Mouse (Mus musculus): ENCODE results near the gene Pcbp4. TPM values are rescaled to one million over a fixed set of nuclear protein-coding genes. Genes with fewer than 3 reads are reported as not detected.

Pcbp4 gene
- polyA plus RNA-seq, 1 experiment from 2014 or later: 248 TPM

DNA sequence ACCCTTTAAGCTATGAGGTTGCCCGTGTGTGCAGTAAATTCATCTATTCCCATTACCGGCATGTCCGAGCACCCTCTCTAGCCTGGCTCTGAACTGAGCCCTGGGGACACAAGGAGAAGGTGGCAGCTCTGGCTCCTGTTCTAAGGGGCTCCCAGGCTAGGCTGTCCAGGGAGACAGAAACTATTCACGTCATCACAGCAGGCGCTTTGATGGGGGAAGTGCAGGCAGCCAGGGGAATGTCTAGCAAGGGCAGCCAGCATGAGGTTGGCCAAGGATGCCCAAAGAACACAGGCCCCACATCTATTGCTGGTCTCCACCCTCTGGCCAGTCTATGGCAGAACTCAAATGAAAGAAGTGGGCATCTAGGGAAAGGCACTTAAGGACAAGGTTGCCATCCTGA is 4.8 kb downstream of the Pcbp4 start:
- Histone ChIP-seq H3K4me2 (peak overlapping the region; percentile 100), H3K4me3 (peak overlapping the region; percentile 79), H3K27ac (peak overlapping the region; percentile 97), H3K9ac (peak overlapping the region; percentile 94), H3K9me3 (no peaks in the 10 kb centered on the region), H3K27me3 (no peaks in the 10 kb centered on the region), H3K36me3 (peaks cover 37% of the 10 kb centered on the region), H3K4me1 (replicated peaks) (peaks cover 69% of the 10 kb centered on the region)
- 41% methylated on average over 5 of the region's 5 CpGs for WGBS
- ATAC-seq (ENCODE audit: low FRiP score): no peak

DNA sequence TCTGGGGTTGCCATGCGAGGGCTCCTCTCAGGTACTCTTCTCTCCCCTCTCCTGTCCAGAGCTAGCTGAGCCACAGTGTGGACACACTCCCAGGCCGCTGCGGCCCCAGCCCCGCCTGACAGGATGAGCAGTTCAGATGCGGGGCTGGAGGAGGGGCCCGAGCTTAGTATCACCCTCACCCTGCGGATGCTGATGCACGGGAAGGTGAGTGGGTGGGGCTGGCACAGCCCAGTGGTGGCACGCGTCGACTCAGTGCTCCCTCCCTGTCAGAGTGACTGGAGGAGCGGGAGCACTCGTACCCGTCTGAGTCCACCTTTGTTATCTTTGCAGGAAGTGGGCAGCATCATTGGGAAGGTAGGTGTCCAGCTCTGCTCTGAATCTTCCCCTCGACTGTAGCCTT is 6.9 kb downstream of the Pcbp4 start:
- Histone ChIP-seq H3K4me2 (no peak overlapping the region), H3K27me3 (no peaks in the 10 kb centered on the region), H3K9me3 (no peaks in the 10 kb centered on the region), H3K4me3 (no peak overlapping the region), H3K27ac (no peak overlapping the region), H3K36me3 (peaks cover 55% of the 10 kb centered on the region), H3K4me1 (replicated peaks) (peaks cover 74% of the 10 kb centered on the region), H3K9ac (peak overlapping the region; percentile 46)
- ATAC-seq (ENCODE audit: low FRiP score): no peak
- WGBS: 81% methylated on average over 15 of the region's 15 CpGs

DNA sequence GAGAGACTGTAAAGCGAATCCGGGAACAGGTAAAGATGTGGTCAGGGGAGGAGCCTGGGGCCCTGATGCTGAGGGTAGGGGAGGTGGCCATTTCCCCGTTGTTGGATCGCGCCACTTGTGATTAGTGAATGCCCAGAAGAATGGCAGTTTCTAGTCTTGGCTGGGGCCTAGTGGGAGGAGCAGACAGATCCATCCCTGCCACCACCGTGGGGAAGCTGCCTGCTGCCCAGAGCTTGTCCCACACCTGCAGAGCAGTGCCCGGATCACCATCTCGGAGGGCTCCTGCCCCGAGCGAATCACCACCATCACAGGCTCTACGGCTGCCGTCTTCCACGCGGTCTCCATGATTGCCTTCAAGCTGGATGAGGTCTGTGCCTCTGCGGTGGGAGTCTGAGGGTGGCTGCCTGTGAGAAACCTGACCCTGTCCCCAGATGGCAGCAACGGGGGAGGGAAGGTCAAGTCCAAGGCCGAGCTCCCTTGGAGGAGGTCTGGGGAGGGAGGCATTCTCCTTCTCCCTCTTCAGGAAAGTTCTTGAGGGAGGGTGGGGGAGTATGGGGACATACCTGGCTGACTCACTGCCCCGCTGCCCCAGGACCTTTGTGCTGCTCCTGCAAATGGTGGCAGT is 7.4 kb downstream of the Pcbp4 start:
- Histone ChIP-seq H3K4me1 (replicated peaks) (peaks cover 74% of the 10 kb centered on the region), H3K36me3 (peaks cover 55% of the 10 kb centered on the region), H3K27ac (no peak overlapping the region), H3K9me3 (no peaks in the 10 kb centered on the region), H3K27me3 (no peaks in the 10 kb centered on the region), H3K4me2 (no peak overlapping the region), H3K4me3 (no peak overlapping the region), H3K9ac (peak overlapping the region; percentile 46; the same call in 1 of the 2 replicates)
- WGBS: 76% methylated on average over 18 of the region's 18 CpGs
- ATAC-seq (ENCODE audit: low FRiP score): no peak

DNA sequence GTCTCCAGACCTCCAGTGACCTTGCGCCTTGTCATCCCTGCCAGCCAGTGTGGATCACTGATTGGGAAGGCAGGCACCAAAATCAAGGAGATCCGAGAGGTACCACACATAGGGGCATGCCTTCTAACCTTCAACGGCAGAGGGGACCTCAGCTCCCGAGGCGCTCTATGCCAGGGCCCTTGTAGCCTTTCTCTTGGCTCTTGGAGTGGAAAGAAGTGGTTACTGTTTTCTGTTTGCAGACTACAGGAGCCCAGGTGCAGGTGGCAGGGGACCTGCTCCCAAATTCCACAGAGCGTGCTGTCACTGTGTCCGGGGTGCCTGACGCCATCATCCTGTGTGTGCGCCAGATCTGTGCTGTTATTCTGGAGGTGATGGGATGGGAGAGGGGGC is 7.9 kb downstream of the Pcbp4 start:
- 94% methylated on average over 9 of the region's 9 CpGs for WGBS
- no peak for ATAC-seq (ENCODE audit: low FRiP score)

DNA sequence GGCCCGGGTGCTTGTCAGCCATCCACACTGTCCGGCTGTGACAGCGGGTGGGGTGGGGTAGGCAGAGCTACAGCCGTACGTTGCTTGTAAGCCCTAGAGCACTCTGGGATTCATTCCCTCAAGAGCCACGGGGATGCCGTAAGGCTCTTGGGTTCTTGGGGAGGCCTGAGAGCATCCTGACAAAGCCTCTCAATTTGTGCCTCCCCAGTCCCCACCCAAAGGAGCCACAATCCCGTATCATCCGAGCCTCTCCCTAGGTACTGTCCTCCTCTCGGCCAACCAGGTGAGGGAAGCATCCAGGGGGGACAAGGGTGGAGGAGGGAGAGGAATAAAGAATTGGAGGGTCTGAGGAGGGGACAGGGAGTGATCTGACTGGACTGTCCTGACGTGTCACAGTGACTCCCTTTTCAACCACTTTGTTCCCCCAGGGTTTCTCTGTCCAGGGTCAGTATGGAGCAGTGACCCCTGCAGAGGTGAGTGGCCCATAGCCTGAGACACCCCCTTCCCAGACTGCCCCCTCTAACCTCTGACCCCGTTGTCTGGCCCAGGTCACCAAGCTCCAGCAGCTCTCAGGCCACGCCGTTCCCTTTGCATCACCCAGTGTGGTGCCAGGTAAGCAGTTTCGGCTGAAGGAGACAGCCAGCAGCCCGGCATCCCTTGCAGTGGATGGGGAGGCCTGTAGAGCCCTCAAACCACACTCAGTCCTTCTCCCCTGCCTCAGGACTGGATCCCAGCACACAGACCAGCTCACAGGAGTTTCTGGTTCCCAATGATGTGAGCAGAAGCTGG is 8.7 kb downstream of the Pcbp4 start:
- WGBS: 84% methylated on average over 16 of the region's 16 CpGs
- H3K27me3 ChIP-seq: no peaks in the 10 kb centered on the region
- ATAC-seq (ENCODE audit: low FRiP score): no peak
- H3K9me3 ChIP-seq: no peaks in the 10 kb centered on the region
- H3K36me3 ChIP-seq: peaks cover 55% of the 10 kb centered on the region
- H3K4me2 ChIP-seq: no peak overlapping the region
- no peak overlapping the region for H3K4me3 ChIP-seq
- H3K4me1 ChIP-seq (replicated peaks): peaks cover 69% of the 10 kb centered on the region
- no peak overlapping the region for H3K27ac ChIP-seq
- H3K9ac ChIP-seq: no peak overlapping the region

More for the DNA sequence above, 7.9 kb downstream of the Pcbp4 start:
- Histone ChIP-seq H3K27ac (no peak overlapping the region), H3K4me2 (no peak overlapping the region), H3K9ac (no peak overlapping the region), H3K9me3 (no peaks in the 10 kb centered on the region), H3K4me3 (no peak overlapping the region), H3K36me3 (peaks cover 55% of the 10 kb centered on the region), H3K27me3 (no peaks in the 10 kb centered on the region), H3K4me1 (replicated peaks) (peaks cover 74% of the 10 kb centered on the region)

DNA sequence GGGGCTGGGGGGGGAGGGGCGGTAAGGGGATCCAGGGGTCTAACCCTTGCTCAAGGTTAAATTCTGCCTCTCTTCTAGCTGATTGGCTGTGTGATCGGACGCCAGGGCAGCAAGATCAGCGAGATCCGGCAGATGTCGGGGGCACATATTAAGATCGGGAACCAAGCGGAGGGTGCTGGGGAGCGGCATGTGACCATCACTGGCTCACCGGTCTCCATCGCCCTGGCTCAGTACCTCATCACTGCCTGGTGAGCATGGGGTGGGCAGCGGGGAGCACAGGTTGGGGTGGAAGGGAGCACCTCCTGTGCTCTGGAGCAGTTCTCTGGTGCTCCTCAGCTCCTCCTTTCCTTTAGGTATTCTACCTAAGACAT is 9.3 kb downstream of the Pcbp4 start:
- Histone ChIP-seq H3K9me3 (no peaks in the 10 kb centered on the region), H3K36me3 (peaks cover 53% of the 10 kb centered on the region), H3K27me3 (no peaks in the 10 kb centered on the region), H3K9ac (no peak overlapping the region), H3K27ac (no peak overlapping the region), H3K4me3 (no peak overlapping the region), H3K4me2 (no peak overlapping the region), H3K4me1 (replicated peaks) (peaks cover 63% of the 10 kb centered on the region)
- ATAC-seq (ENCODE audit: low FRiP score): no peak
- 95% methylated on average over 12 of the region's 12 CpGs for WGBS

DNA sequence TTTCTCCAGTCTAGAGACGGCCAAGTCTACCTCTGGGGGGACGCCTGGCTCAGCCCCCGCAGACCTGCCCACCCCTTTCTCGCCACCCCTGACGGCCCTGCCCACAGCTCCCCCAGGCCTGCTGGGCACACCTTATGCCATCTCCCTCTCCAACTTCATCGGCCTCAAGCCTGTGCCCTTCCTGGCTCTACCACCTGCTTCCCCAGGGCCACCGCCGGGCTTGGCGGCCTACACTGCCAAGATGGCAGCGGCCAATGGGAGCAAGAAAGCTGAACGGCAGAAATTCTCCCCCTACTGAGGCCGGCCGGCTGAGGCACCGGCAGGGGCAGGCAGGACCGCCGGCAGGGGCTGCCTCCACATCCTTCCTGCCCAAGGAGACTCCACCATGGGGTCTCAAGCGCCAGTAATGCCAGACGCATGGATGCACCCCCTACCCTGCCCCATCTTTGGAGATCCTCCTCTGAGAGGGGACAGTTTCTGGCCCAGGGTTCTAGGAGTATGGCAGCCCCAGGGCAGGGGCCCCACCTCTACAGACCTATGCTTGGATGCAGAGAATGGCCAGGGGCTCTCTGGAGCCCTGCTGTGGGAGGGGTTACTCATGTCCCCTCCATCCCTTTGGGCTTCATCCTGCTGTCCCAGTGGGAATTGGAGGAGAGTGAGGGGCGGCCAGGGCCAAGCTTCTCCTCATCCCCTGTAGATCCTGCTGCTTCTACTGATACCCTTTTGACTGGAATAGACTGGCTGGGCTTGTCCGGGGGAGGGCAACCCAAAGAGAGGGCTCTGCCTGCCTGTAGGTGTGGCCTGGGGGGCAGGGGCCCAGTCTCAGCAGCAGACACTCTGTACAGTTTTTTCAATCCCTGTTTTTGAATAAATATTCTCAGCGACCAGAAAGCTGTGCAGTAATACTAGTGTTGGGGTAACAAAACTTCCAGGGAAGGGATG is 10.3 kb downstream of the Pcbp4 start:
- Histone ChIP-seq H3K9me3 (no peaks in the 10 kb centered on the region), H3K27me3 (no peaks in the 10 kb centered on the region), H3K4me3 (no peak overlapping the region), H3K4me1 (replicated peaks) (peaks cover 53% of the 10 kb centered on the region), H3K4me2 (no peak overlapping the region), H3K9ac (no peak overlapping the region), H3K27ac (no peak overlapping the region), H3K36me3 (peaks cover 47% of the 10 kb centered on the region)
- ATAC-seq (ENCODE audit: low FRiP score): no peak
- 77% methylated on average over 21 of the region's 21 CpGs for WGBS

DNA sequence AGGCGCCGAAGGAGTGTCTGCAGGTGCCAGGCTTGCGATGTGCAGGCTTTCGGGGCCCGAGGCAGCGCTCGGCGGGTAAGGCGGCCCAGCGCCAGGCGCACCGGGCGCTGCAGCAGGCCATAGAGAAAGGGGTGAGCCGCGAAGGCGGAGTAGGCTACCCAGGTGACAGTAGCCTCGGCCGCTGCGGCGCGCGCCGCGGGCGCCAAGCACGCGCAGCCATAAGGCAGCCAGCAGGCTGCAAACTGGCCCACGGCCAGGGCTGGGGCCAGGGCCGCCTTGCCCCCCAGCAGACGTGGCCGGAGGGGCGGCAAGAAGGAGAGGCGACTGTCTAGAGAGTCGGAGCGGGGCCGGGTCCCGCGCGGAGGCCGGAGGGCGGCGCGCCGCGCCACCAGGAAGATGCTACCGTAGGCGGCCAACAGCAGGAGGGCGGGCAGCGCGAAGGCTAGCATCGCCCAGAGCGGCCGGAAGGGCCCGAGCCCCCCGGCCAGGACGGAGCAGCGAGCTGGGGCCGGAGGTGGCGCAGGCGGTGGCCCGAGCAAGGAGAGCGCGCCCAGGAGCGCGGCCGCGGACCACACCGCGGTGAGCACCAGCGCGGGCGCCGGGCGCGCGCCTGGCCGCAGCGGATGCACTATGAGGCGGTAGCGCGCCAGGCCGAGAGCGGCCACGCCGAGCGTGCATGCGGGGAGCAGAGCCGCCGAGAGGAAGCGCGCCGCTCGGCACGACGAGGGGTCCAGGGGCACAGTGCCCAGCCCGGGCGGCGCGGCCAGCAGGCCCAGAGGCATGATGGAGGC is 11.9 kb downstream of the Pcbp4 start:
- peak; percentile 80 for ATAC-seq (ENCODE audit: low FRiP score)
- Histone ChIP-seq H3K27me3 (no peaks in the 10 kb centered on the region), H3K9ac (peak overlapping the region; percentile 82), H3K36me3 (peaks cover 45% of the 10 kb centered on the region), H3K27ac (peak overlapping the region; percentile 88), H3K9me3 (no peaks in the 10 kb centered on the region), H3K4me3 (peak overlapping the region; percentile 51), H3K4me2 (peak overlapping the region; percentile 89), H3K4me1 (replicated peaks) (peaks cover 37% of the 10 kb centered on the region)
- 2% methylated on average over 88 of the region's 99 CpGs for WGBS

DNA sequence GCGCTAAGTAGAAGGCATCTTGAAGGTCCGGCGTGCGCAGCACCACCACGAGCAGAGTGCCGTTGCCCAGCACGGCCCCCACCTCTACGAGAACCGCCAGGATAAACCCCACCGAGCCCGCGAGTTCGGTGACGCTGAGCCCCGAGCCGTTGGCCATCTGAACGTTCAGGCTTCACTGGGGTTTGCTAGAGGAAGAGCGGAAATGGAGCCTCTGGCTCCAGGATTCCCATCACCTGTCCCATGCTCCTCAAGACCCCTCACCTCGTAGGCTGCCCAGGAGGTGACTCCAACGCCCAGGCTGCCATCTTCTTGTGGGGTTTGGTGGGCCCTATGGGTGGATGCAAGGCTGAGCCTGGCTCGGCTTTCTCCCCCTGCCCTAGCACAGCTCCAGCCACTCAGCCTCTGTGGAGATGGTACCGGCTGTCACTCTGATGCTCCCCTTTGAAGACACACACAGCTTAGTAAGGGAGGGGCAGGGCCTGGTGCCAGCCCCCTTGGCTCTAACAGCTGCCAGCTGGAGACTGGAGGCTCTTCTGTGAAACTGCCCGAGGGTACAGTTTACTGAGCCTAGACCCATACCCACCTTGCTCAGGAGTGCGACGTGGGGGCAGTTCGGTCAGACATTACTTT is 12.6 kb downstream of the Pcbp4 start, which contains the start of gene Gpr62:
Gene Gpr62 (minus strand): TSS at position 368 of the 630 bp plus-strand sequence.
- H3K36me3 ChIP-seq: peaks cover 38% of the 10 kb centered on the region
- H3K27ac ChIP-seq: peak within 1 kb of the TSS; percentile 88
- H3K4me3 ChIP-seq: peak within 1 kb of the TSS; percentile 51
- H3K4me1 ChIP-seq (replicated peaks): peaks cover 30% of the 10 kb centered on the region
- peak within 1 kb of the TSS; percentile 89 for H3K4me2 ChIP-seq
- H3K9me3 ChIP-seq: no peaks in the 10 kb centered on the region
- 25% methylated on average over 26 of the region's 26 CpGs for WGBS
- H3K9ac ChIP-seq: peak within 1 kb of the TSS; percentile 82
- H3K27me3 ChIP-seq: no peaks in the 10 kb centered on the region
- ATAC-seq (ENCODE audit: low FRiP score): peak; percentile 50

DNA sequence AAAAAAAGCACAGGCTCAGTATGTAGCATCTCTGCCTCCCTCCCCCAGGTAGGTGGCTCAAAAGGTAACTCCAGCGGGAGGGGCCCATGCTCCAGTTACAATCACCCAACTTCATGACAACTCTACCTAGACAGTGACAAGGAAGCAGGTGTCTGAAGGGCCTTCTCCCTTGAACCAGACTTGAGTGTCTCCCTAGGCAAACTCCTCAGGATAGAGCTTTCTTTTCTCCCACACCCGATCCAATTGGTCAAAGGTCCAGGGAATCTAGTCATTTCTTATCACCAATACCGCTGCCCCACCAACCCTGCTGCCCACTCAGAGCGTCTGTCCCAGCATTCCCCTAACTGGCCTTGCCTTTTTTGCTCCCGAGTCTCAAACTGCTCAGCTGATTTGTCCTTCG is 13.6 kb downstream of the Pcbp4 start:
- WGBS: 89% methylated on average over 6 of the region's 6 CpGs
- Histone ChIP-seq H3K27ac (no peak overlapping the region), H3K9me3 (no peaks in the 10 kb centered on the region), H3K4me1 (replicated peaks) (peaks cover 33% of the 10 kb centered on the region), H3K4me3 (no peak overlapping the region), H3K9ac (no peak overlapping the region), H3K4me2 (no peak overlapping the region), H3K27me3 (no peaks in the 10 kb centered on the region), H3K36me3 (peaks cover 28% of the 10 kb centered on the region)
- ATAC-seq (ENCODE audit: low FRiP score): no peak

DNA sequence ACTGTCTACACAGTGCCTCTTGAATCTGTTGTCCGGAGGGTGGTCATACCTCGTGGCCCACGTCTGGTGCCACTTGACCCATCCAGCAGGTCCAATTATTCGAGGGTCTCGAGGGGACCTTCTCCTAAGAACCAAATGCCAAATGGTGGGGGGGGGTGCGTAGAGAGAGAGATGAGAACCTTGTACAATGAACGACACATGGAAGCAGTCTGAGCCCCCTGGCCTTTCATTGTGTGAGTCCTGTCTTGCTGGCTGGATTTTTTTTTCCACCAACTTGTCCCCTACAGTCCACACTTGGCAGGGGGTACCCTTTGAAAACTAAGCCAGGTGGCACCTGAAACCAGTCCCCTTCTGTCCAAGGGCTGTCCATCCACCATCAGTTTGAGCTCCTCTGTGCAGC is 14.7 kb downstream of the Pcbp4 start:
- ATAC-seq (ENCODE audit: low FRiP score): no peak
- no peaks in the 10 kb centered on the region for H3K27me3 ChIP-seq
- WGBS: 83% methylated on average over 7 of the region's 7 CpGs
- H3K27ac ChIP-seq: no peak overlapping the region
- H3K4me1 ChIP-seq (replicated peaks): peaks cover 40% of the 10 kb centered on the region
- H3K9me3 ChIP-seq: no peaks in the 10 kb centered on the region
- H3K36me3 ChIP-seq: peaks cover 18% of the 10 kb centered on the region
- H3K4me3 ChIP-seq: no peak overlapping the region
- no peak overlapping the region for H3K4me2 ChIP-seq
- no peak overlapping the region for H3K9ac ChIP-seq

All from hindbrain, embryonic 13.5 days (tissue).